Mouse (Mus musculus) megakaryocyte, embryonic 14.5 days (primary cell): Measurements from ENCODE around the gene Ugt1a6a.
"Not testable (repeated sequence)": the region's sequence is repeated elsewhere in the genome, so short reads cannot be mapped to it uniquely, and the experiment has no call there.

Experiments used
- FLI1 ChIP-seq: IDR thresholded peaks from 2 replicates; pipeline ENCODE4 v1.6.1; 2012; ENCODE audit warnings: low read length, inconsistent platforms, mixed read lengths
- GATA1 ChIP-seq: IDR thresholded peaks from 3 replicates; pipeline ENCODE4 v1.6.1; 2012; ENCODE audit warnings: mixed read lengths, low read length, inconsistent platforms, borderline replicate concordance

DNA sequence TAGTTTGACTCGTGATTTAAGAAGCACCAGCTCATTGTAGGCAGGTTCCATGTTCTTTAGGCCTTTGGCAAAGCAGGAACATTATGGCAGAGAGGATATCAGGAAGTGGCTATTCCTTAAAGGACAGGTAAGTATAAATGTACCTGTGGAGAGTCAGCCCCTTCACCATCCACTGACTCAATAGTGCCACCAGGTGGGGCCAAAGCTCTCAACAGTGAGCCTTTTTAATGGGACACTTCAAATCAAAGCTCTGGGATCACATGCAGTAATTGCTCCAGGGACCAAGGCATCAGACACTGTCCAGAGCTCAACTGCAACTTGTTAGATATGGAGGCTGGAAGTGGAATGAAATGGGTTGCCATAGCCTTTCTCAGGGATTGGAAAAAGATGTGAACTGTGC lies 13.1 kb upstream of the Ugt1a6a start:
- not testable (repeated sequence) for TF ChIP-seq GATA1, FLI1
